Mouse (Mus musculus): Measurements from ENCODE around the gene Selenof. TPM values are rescaled to one million over a fixed set of nuclear protein-coding genes. Genes with fewer than 3 reads are reported as not detected.

The Selenof gene
- polyA plus RNA-seq, 1 experiment from 2014 or later, result 622 TPM

GRCm38 (mm10) chr3:144574256-144574655, 4.2 kb downstream of the Selenof start:
- Histone ChIP-seq H3K36me3 (ENCODE audit: control insufficient read depth, insufficient read depth, low read length) (no peaks in the 10 kb centered on the region), H3K27ac (ENCODE audit: low read length) (no peak overlapping the region), H3K9me3 (replicated peaks; ENCODE audit: control insufficient read depth, low read length) (no peaks in the 10 kb centered on the region), H3K9ac (ENCODE audit: low read length) (no peak overlapping the region), H3K4me2 (ENCODE audit: low read depth, low read length) (no peak overlapping the region), H3K4me3 (replicated peaks; ENCODE audit: low read length) (no peak overlapping the region), H3K4me1 (ENCODE audit: control insufficient read depth, insufficient read depth, low read length) (peaks cover 8% of the 10 kb centered on the region), H3K27me3 (ENCODE audit: control insufficient read depth, insufficient read depth, low read length) (no peaks in the 10 kb centered on the region)
- WGBS, result 85% methylated on average over 7 of the region's 7 CpGs
- no peak for ATAC-seq (ENCODE audit: insufficient read depth, low FRiP score)

GRCm38 (mm10) chr3:144577366-144578340, 7.5 kb downstream of the Selenof start:
- no peaks in the 10 kb centered on the region for H3K9me3 ChIP-seq (replicated peaks; ENCODE audit: control insufficient read depth, low read length)

GRCm38 (mm10) chr3:144578921-144579320, 8.8 kb downstream of the Selenof start:
- Histone ChIP-seq H3K4me2 (ENCODE audit: low read depth, low read length) (no peak overlapping the region), H3K9me3 (replicated peaks; ENCODE audit: control insufficient read depth, low read length) (no peaks in the 10 kb centered on the region), H3K9ac (ENCODE audit: low read length) (no peak overlapping the region), H3K27ac (ENCODE audit: low read length) (no peak overlapping the region), H3K36me3 (ENCODE audit: control insufficient read depth, insufficient read depth, low read length) (no peaks in the 10 kb centered on the region), H3K4me3 (replicated peaks; ENCODE audit: low read length) (no peak overlapping the region), H3K4me1 (ENCODE audit: control insufficient read depth, insufficient read depth, low read length) (peaks cover 9% of the 10 kb centered on the region), H3K27me3 (ENCODE audit: control insufficient read depth, insufficient read depth, low read length) (no peaks in the 10 kb centered on the region)
- WGBS, result 86% methylated on average over 4 of the region's 4 CpGs
- ATAC-seq (ENCODE audit: insufficient read depth, low FRiP score), result no peak

More at GRCm38 (mm10) chr3:144577366-144578340, 7.5 kb downstream of the Selenof start:
- 69% methylated on average over 10 of the region's 10 CpGs for WGBS
- 0 out of 2 replicates have a peak, but pooled peaks cover 6% of the 10 kb centered on the region for H3K4me1 ChIP-seq (ENCODE audit: control insufficient read depth, insufficient read depth, low read length)
- H3K27ac ChIP-seq (ENCODE audit: low read length), result no peak overlapping the region
- no peak overlapping the region for H3K9ac ChIP-seq (ENCODE audit: low read length)
- H3K27me3 ChIP-seq (ENCODE audit: control insufficient read depth, insufficient read depth, low read length), result no peaks in the 10 kb centered on the region
- no peaks in the 10 kb centered on the region for H3K36me3 ChIP-seq (ENCODE audit: control insufficient read depth, insufficient read depth, low read length)
- no peak overlapping the region for H3K4me2 ChIP-seq (ENCODE audit: low read depth, low read length)
- no peak for ATAC-seq (ENCODE audit: insufficient read depth, low FRiP score)
- no peak overlapping the region for H3K4me3 ChIP-seq (replicated peaks; ENCODE audit: low read length)

- H3K36me3 ChIP-seq (ENCODE audit: control insufficient read depth, insufficient read depth, low read length), result no peaks in the 10 kb centered on the region
- no peak overlapping the region for H3K9ac ChIP-seq (ENCODE audit: low read length)
- no peaks in the 10 kb centered on the region for H3K9me3 ChIP-seq (replicated peaks; ENCODE audit: control insufficient read depth, low read length)
- 76% methylated on average over 5 of the region's 5 CpGs for WGBS
- no peak overlapping the region for H3K4me2 ChIP-seq (ENCODE audit: low read depth, low read length)
- no peak for ATAC-seq (ENCODE audit: insufficient read depth, low FRiP score)
- H3K27me3 ChIP-seq (ENCODE audit: control insufficient read depth, insufficient read depth, low read length), result no peaks in the 10 kb centered on the region
- no peak overlapping the region for H3K4me3 ChIP-seq (replicated peaks; ENCODE audit: low read length)
- H3K27ac ChIP-seq (ENCODE audit: low read length), result no peak overlapping the region
- peaks cover 13% of the 10 kb centered on the region for H3K4me1 ChIP-seq (ENCODE audit: control insufficient read depth, insufficient read depth, low read length)
These were observed 9.7 kb downstream of the Selenof start for GRCm38 (mm10) chr3:144579796-144580195.

GRCm38 (mm10) chr3:144580281-144580680, 10.2 kb downstream of the Selenof start:
- Histone ChIP-seq H3K9ac (ENCODE audit: low read length) (no peak overlapping the region), H3K4me3 (replicated peaks; ENCODE audit: low read length) (no peak overlapping the region), H3K4me2 (ENCODE audit: low read depth, low read length) (no peak overlapping the region), H3K9me3 (replicated peaks; ENCODE audit: control insufficient read depth, low read length) (no peaks in the 10 kb centered on the region), H3K36me3 (ENCODE audit: control insufficient read depth, insufficient read depth, low read length) (no peaks in the 10 kb centered on the region), H3K27ac (ENCODE audit: low read length) (no peak overlapping the region), H3K4me1 (ENCODE audit: control insufficient read depth, insufficient read depth, low read length) (peaks cover 13% of the 10 kb centered on the region), H3K27me3 (ENCODE audit: control insufficient read depth, insufficient read depth, low read length) (no peaks in the 10 kb centered on the region)
- WGBS, result 84% methylated on average over 7 of the region's 7 CpGs
- ATAC-seq (ENCODE audit: insufficient read depth, low FRiP score), result no peak

- no peak for ATAC-seq (ENCODE audit: insufficient read depth, low FRiP score)
- WGBS, result 62% methylated on average over 3 of the region's 3 CpGs
- Histone ChIP-seq H3K27ac (ENCODE audit: low read length) (no peak overlapping the region), H3K4me1 (ENCODE audit: control insufficient read depth, insufficient read depth, low read length) (peaks cover 20% of the 10 kb centered on the region), H3K36me3 (ENCODE audit: control insufficient read depth, insufficient read depth, low read length) (no peaks in the 10 kb centered on the region), H3K9ac (ENCODE audit: low read length) (no peak overlapping the region), H3K4me3 (replicated peaks; ENCODE audit: low read length) (no peak overlapping the region), H3K27me3 (ENCODE audit: control insufficient read depth, insufficient read depth, low read length) (no peaks in the 10 kb centered on the region), H3K4me2 (ENCODE audit: low read depth, low read length) (no peak overlapping the region), H3K9me3 (replicated peaks; ENCODE audit: control insufficient read depth, low read length) (no peaks in the 10 kb centered on the region)
These were observed 11.7 kb downstream of the Selenof start for GRCm38 (mm10) chr3:144581842-144582241.

GRCm38 (mm10) chr3:144582306-144582705, 12.2 kb downstream of the Selenof start:
- 84% methylated on average over 4 of the region's 4 CpGs for WGBS
- H3K4me2 ChIP-seq (ENCODE audit: low read depth, low read length), result no peak overlapping the region
- H3K9ac ChIP-seq (ENCODE audit: low read length), result no peak overlapping the region
- no peak overlapping the region for H3K27ac ChIP-seq (ENCODE audit: low read length)
- no peak overlapping the region for H3K4me3 ChIP-seq (replicated peaks; ENCODE audit: low read length)
- no peak for ATAC-seq (ENCODE audit: insufficient read depth, low FRiP score)
- peaks cover 20% of the 10 kb centered on the region for H3K4me1 ChIP-seq (ENCODE audit: control insufficient read depth, insufficient read depth, low read length)
- no peaks in the 10 kb centered on the region for H3K27me3 ChIP-seq (ENCODE audit: control insufficient read depth, insufficient read depth, low read length)
- H3K36me3 ChIP-seq (ENCODE audit: control insufficient read depth, insufficient read depth, low read length), result no peaks in the 10 kb centered on the region
- H3K9me3 ChIP-seq (replicated peaks; ENCODE audit: control insufficient read depth, low read length), result no peaks in the 10 kb centered on the region

GRCm38 (mm10) chr3:144583789-144584188, 13.7 kb downstream of the Selenof start:
- H3K9me3 ChIP-seq (replicated peaks; ENCODE audit: control insufficient read depth, low read length), result no peaks in the 10 kb centered on the region
- peak; percentile 13; the same call in 1 of the 2 replicates for ATAC-seq (ENCODE audit: insufficient read depth, low FRiP score)
- no peak overlapping the region for H3K9ac ChIP-seq (ENCODE audit: low read length)
- H3K27me3 ChIP-seq (ENCODE audit: control insufficient read depth, insufficient read depth, low read length), result no peaks in the 10 kb centered on the region
- no peak overlapping the region for H3K4me3 ChIP-seq (replicated peaks; ENCODE audit: low read length)
- no peaks in the 10 kb centered on the region for H3K36me3 ChIP-seq (ENCODE audit: control insufficient read depth, insufficient read depth, low read length)
- WGBS, result 44% methylated on average over 5 of the region's 5 CpGs
- no peak overlapping the region for H3K4me2 ChIP-seq (ENCODE audit: low read depth, low read length)
- peak overlapping the region; percentile 26; the same call in 1 of the 2 replicates for H3K27ac ChIP-seq (ENCODE audit: low read length)
- peaks cover 20% of the 10 kb centered on the region for H3K4me1 ChIP-seq (ENCODE audit: control insufficient read depth, insufficient read depth, low read length)

- WGBS, result 76% methylated on average over 6 of the region's 6 CpGs
- ATAC-seq (ENCODE audit: insufficient read depth, low FRiP score), result no peak
- H3K4me1 ChIP-seq (ENCODE audit: control insufficient read depth, insufficient read depth, low read length), result peaks cover 20% of the 10 kb centered on the region
- H3K27me3 ChIP-seq (ENCODE audit: control insufficient read depth, insufficient read depth, low read length), result no peaks in the 10 kb centered on the region
- no peak overlapping the region for H3K4me3 ChIP-seq (replicated peaks; ENCODE audit: low read length)
- H3K9me3 ChIP-seq (replicated peaks; ENCODE audit: control insufficient read depth, low read length), result no peaks in the 10 kb centered on the region
- H3K36me3 ChIP-seq (ENCODE audit: control insufficient read depth, insufficient read depth, low read length), result no peaks in the 10 kb centered on the region
- H3K27ac ChIP-seq (ENCODE audit: low read length), result no peak overlapping the region
- no peak overlapping the region for H3K4me2 ChIP-seq (ENCODE audit: low read depth, low read length)
- H3K9ac ChIP-seq (ENCODE audit: low read length), result no peak overlapping the region
These were observed 14.9 kb downstream of the Selenof start for GRCm38 (mm10) chr3:144584789-144585553.
